Mouse (Mus musculus) gastrocnemius, postnatal 14 days (tissue): Measurements from ENCODE around the gene Gm27179. TPM values are rescaled to one million over a fixed set of nuclear protein-coding genes. Genes with fewer than 3 reads are reported as not detected.
"Not testable (repeated sequence)": the region's sequence is repeated elsewhere in the genome, so short reads cannot be mapped to it uniquely, and the experiment has no call there.

Source experiments
- DNase-seq: peaks from one replicate; pipeline ENCODE4 v3.0.0; 2021; ENCODE audit warnings: mixed read lengths
- intact Hi-C: fragments of 180-260 bp; cut with DNase I; formaldehyde crosslinking; loops from one replicate; pipeline ENCODE4 v1.15.1; 2025; ENCODE audit warnings: low total_unique reads
- total RNA-seq, 2 experiments: library from RNA; stranded (reverse); gene quantifications; 2 replicates each; pipeline ENCODE4 v1.2.3; 2021

The Gm27179 gene
- total RNA-seq, 2 experiments from 2014 or later, result 0.07 to 0.12 TPM

DNA sequence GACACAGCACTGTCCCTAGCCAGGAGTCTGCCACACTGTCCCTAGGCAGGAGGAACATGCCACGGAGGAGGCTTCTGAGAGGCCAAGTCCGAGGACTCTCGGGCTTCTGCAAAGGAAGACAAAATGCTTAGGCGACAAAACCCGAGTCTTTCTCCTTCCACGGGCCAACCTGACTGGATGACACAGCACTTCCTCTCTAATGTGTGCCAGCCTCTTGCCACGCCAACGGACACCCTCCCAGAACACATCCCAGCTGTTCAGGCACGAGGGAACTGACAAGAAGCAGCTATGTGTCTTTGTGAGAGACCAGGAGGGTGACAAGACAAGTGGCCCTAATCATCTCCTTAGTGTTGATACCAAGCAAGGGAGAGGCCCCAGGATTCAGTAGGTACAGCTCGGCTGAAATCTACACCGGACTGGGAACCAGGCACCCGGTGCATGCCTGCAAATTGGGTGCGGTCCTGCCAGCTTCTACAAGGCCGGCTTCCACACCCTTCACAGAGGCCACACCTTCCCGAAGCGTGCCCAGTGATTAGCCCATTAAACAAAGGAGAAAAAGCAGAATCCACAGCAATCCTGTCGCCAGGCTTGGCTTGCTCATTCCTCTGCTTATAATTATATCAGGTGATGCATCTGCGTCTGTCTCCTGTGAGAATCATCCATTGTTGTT is 26.7 kb downstream of the Gm27179 start:
- intact Hi-C loops, DNase-seq: not testable (repeated sequence)

DNA sequence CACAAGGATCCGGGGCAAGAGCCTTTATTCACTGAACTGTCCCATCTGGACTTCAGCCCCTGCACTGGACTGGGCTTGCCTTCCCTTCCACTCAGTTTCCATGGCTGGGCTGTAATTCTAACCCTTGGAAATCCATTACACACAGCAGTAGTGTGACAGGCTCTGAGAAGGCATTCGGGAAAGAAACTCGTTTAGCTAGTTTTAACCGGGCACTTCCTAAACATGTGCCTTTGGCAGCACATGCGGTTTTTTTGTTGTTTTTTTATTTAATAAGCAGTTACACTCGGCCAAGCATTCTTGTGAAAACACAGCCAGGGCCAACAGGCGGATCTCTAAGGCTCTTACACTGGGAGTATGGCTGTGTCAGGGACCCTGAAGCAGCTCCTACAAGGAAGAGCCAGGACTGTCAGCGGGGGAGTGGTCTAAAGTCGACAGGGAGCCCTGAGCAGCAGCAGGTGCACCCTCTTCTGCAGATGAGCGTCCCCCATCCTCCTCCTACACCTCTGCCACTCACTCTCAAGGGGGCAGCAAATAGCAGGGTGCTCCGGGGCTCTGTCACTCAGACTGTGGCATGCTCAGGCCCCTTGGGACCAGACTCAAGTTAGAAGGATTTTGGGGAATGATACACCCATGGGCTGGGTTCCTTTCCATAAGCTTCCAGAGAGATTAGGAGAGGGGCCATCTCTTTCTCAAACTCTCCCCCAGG is 38.3 kb downstream of the Gm27179 start:
- DNase-seq, intact Hi-C loops: not testable (repeated sequence)

DNA sequence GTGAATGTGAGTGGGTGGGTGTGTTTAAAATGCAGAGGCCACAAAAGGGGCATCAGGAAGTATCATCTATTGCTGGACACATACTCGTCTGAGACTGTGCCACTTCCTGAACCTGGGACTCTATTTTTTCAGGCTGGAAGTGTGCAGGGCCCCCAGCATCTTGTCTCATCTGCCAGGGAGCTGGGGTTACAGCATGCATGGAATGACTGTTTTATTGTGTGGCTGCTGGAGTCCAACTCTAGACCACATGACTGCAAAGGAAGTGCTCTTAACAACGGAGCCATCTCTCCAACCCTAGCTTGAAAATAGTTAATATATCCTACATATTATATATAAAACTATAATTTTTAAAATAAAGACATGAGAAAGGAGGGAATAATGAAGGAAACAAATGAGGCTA is 39.0 kb downstream of the Gm27179 start:
- DNase-seq, intact Hi-C loops: not testable (repeated sequence)

DNA sequence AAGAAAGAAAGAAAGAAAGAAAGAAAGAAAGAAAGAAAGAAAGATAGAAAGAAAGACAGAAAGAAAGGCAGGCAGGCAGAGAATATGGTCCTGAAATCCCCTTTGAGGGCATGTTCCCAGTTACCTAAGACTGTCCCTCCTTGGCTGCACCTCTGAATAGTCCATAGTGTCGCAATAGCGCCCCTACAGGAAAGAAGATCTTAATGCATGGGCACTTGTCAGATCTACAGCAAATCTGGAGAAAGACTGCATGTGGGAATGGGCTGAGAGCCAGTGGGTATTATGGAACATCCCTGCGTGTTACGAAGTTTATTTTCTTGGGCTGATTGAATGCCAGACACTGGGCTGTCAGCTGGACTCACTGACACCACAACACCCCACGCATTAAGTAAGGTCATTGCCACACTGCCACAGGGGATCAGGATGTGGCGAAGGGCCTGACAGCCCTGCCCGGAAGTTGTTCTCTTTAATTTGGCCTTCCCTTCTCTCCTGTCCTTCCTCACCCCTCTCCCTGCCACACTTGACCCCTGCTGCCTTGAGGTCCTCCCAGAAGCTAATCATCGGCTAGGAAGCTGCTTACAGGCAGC is 42.1 kb downstream of the Gm27179 start:
- DNase-seq, intact Hi-C loops: not testable (repeated sequence)

DNA sequence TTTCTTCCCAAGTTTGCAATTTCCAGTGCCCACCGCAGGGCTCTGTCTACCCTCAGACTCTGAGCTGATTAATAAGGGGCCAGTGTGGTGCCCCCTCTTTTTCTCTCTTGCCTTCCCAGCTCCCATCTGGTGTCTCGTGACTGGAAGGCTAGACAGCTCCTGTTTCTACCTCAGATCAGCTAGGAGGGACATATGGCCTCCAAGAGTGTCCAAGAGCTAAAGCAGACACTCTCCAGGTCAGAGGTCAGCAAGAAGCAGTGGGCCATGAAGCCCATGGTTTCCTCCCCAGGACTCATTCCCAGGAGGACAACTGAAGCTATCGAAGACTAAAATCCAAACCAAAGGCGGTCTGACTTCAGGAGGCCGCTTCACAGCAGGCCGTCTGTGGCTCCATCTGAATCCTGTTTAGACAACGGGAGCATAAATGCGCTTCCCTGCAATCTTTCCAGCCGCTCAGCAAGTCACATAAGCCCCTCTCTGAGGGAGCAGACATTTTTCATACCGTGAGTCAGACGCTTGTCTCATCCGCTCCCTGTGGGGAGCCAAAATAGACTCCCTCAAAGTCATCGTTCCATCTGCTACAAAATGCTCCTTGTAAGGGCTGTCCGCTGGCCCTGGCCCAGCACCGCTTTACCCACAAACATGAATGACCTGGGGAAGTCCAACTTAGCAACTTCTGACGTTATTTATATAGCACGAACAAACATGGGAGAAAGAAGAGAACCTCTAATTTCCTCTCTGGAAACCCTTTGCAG is 44.6 kb downstream of the Gm27179 start:
- DNase-seq, intact Hi-C loops: not testable (repeated sequence)

DNA sequence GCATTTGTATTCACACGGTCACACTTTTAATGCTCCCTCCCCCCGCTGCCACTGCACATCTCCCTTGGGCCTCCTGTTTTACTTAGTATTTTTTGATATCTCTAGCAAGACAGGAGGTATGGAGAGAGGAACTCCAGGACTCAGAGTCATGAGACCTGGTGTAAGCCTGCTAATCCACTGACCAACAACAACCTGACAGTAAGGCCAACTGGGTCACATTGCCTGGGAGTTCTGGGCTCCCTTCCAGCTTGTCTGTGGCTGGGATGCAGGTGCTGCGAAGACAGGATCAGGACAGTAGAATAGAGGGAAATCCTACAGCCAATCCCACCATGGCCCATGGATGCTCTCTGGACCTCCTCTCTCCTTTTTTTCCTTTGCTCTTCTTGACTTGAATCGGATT is 47.9 kb downstream of the Gm27179 start:
- intact Hi-C loops, DNase-seq: not testable (repeated sequence)

Other genes with a start within 250 kb of the Gm27179 start
- gene Synb, start 218.2 kb downstream of the Gm27179 start, total RNA-seq, result not detected
- 1 to 10 TPM; 2.6 to 3.6 TPM for gene Gm16867, start 9.2 kb downstream of the Gm27179 start, total RNA-seq
- gene Entpd4b, start 42.9 kb upstream of the Gm27179 start, total RNA-seq, result 10 to 100 TPM; 33.1 to 34.7 TPM